Mouse (Mus musculus) 3134 (cell line): Measurements from ENCODE around the gene Smpd2.

ENCODE experiments used
- DNase-seq: peaks from one replicate; pipeline ENCODE4 v3.0.0-alpha.2; 2011; ENCODE audit warnings: low spot score; ENCODE audit not compliant: insufficient read length; ENCODE audit errors: extremely low read depth

Smpd2 gene

DNA sequence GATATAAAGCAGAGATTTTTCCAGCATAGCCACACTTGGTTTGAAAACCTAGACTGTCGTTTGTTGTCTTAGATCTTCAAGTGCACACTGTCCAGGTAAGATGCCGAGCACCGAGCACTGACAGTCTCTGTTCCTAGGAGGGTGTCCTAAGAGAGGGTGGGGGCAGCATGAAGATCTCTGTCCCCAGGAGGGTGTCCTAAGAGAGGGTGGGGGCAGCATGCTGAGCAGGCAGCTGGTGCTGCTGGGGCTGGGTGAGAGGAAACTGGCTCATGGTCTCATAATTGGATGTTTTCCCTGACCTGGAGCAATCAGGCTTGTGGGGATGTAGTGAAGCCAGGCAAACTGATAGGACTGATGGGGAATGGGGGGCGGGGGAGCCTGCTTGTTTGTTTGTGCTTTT is 30.2 kb downstream of the Smpd2 start:
- DNase-seq = no peak

DNA sequence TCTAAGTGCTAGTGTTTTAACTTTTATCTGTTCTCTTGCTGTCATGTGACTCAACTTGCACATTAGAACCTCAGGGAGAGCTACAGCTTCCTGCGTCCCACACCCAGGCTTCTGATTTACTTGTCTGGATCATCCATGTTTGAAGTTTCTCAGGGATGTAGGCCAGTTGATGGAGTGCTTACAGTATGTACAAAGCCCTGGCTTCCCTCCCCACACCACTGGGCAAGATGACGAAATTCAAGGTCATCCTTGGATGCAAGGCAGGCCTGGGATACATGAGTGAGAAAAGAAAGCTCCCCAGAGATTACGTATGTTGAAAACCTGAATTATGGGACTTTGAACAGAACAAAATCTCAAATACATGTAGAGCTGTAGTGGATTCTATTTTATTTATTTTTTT is 37.4 kb downstream of the Smpd2 start:
- no peak for DNase-seq

DNA sequence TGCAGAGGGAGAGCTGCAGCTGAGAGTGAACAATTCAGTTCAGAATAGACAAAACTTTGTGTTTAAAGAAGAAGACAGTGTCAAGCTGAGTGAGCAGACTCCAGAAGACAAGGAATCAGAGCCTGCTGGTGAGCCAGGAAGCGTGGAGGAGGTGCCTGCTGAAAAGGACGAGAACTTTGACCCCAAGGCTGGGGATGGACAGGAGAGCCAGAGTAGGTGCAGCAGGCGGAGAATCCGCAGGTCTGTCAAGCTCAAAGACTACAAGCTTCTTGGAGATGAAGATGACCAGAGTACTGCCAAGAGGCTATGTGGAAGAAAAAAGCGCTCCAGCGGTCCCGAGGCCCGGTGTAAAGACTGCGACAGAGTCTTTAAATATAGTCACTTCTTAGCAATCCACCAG is 38.5 kb downstream of the Smpd2 start:
- no peak for DNase-seq

- no peak for DNase-seq
These were observed 39.2 kb downstream of the Smpd2 start for GRCm38 (mm10) chr10:41450780-41451522.

DNA sequence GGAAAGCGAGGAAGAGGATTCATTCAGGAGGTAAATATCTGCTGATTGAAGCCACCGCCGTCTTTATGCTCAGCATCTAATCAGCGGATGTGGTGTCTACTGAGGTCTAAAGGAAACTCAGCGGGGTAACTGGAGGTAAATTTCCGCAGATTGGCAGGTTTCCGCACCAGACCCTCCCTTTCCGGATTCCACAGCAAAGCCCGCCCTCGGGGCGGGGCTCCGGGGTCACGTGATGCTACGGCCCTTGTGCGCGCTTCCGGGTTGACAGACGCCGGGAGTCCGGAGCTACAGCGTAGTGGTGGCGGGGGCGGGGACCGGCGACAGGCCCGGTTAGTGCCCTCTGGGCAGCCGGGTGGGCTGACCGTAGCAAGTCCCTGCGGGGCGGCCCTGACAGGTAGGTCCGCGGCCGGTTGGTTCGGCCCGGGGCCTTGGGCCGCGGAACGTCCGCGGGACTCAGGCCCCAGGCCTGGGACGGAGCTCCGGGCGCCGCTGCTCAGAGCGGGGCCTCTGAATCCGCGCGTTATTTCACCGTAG is 40.0 kb downstream of the Smpd2 start, which contains the start of gene Zbtb24:
Gene Zbtb24 (plus strand): TSS at position 247 of the 534 bp plus-strand sequence.
- peak; percentile 97 for DNase-seq

GRCm38 (mm10) chr10:41449684-41450083 is 40.5 kb downstream of the Smpd2 start:
- DNase-seq = no peak

GRCm38 (mm10) chr10:41448216-41448615 is 42.0 kb downstream of the Smpd2 start:
- DNase-seq = no peak
